26 mouse cellular contexts compared by ENCODE assay signal in the genomic region with DNA sequence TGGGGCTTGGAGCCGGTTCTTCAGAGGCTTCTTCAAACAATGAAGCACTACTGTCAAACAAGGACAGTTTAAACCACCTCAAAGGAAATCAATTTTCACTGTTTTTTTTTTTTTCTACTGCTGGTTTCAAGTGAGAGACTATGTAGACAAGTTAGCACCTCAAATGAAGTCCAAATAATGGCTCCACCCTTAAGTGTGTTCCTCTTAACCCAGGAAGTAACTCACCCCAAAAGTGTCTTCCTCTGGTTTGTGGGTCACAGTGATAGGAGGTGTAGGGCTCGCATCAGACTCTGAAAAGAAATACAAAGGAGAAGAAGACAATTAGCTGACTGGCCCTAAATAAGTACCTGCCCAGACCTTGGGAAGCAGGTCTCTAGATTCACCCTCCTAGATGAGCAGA.
"Had no signal": no experiment of that assay in that cellular context is flagged by ENCODE, and none has a peak within 500 bp of the region (broad histone marks: within the 10 kb centered on the region; RNA-seq: fewer than 3 reads in every experiment).

No protein-coding gene starts in this region.

- ATAC-seq: liver, embryonic 12.5 days had no signal

- DNase-seq: kidney, adult 18-20 months; kidney, adult 9 months; kidney, postnatal 14 days; kidney, postnatal 4 days; layer of hippocampus, postnatal 36 days; left cerebral cortex, postnatal 4 days; lung, adult 18-20 months; lung, postnatal 10 days; lung, postnatal 36 days; midbrain, embryonic 14.5 days; right cerebral cortex, adult 18-20 months; right cerebral cortex, postnatal 25 days; spleen, adult 18-20 months; thymus, adult 2 months; thymus, postnatal 14 days; thymus, postnatal 4 days had no signal

- H3K4me3 ChIP-seq: left cerebral cortex, adult 2 months; limb, embryonic 12.5 days; limb, embryonic 15.5 days; liver, embryonic 12.5 days; liver, embryonic 15.5 days; lung, embryonic 15.5 days; megakaryocyte, embryonic 14.5 days; neural tube, embryonic 12.5 days; neural tube, embryonic 15.5 days had no signal

- H3K27ac ChIP-seq: left cerebral cortex, adult 2 months; limb, embryonic 12.5 days; limb, embryonic 15.5 days; liver, embryonic 12.5 days; liver, embryonic 15.5 days; lung, embryonic 15.5 days; neural tube, embryonic 12.5 days; neural tube, embryonic 15.5 days; stomach, postnatal 0 days had no signal
